Mouse (Mus musculus): ENCODE data around the gene Syt7.

Gene Syt7

DNA sequence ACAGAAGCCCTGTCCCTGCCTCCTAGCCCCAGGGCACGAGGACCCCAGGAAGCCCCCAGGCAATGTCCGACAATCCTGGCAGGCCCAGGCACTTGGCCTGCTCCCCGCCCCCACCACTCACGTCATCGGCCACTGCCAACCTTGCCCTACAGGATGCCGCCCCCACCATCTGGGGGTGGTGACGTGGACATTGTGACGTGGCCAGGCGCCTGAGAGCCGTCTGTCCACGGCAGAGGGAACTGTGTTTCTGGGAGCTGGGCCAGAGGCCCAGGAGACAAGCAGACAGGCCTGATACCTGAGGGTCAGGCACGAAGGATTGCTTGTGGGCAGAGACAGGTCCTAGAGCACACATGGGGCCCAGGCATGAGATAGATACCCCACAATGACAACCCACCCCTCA, 28.5 kb downstream of the Syt7 start:
- ATAC-seq (ENCODE audit: insufficient number of reproducible peaks, low FRiP score, low TSS enrichment), result peak; percentile 78

DNA sequence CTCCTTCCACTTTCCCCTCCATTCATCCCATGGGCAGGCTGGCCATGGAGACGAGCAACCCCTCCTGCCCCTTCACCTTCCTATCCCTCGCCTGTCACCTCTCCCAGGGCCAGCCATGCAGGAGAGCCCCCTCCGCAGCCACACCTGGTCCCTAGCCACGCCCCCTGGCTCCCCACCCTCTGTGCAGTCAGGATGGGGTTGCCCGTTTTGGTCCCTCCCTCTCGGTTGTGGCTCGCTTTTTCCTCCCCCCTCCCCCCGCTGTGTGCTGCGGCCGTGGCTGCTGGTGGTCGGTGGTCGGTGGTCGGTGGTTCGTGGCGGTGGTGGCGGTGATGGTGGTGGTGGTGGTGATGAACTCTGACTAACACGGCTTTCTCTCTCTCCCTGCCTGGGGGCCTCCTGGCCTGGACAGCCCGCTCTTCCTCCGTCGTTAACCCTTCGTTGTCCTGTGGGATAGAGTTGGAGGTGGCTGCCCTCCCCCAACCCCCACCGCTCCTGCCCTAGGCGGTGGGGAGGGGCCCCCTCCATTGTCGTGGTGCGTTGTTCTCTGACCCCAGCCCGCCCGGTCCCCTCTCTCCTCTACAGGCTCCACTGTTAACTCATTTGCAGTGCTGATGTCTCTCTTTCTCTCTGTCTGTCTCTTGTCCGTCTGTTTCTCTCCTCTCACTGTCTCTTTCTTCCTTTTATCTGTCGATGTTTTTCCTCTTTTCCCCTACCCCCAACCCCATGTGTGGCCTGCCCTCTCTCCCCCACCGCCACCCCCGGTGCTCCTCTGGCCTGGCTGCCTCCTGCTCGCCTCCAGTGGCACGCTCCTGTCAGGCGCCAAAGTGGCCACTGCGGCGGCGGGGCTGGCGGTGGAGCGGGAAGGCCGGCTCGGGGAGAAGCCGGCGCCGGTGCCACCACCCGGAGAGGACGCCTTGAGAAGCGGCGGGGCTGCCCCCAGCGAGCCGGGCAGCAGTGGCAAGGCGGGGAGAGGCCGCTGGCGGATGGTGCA, 33.4 kb downstream of the Syt7 start:
- no peak for ATAC-seq (ENCODE audit: insufficient number of reproducible peaks, low FRiP score, low TSS enrichment)

GRCm38 (mm10) chr19:10424751-10425150, 35.9 kb downstream of the Syt7 start:
- no peak for ATAC-seq (ENCODE audit: insufficient number of reproducible peaks, low FRiP score, low TSS enrichment)

GRCm38 (mm10) chr19:10425484-10426270, 36.8 kb downstream of the Syt7 start:
- no peak for ATAC-seq (ENCODE audit: insufficient number of reproducible peaks, low FRiP score, low TSS enrichment)

GRCm38 (mm10) chr19:10426312-10426711, 37.4 kb downstream of the Syt7 start:
- no peak for ATAC-seq (ENCODE audit: insufficient number of reproducible peaks, low FRiP score, low TSS enrichment)

GRCm38 (mm10) chr19:10426793-10427192, 37.9 kb downstream of the Syt7 start:
- ATAC-seq (ENCODE audit: insufficient number of reproducible peaks, low FRiP score, low TSS enrichment), result no peak

GRCm38 (mm10) chr19:10427431-10427830, 38.5 kb downstream of the Syt7 start:
- ATAC-seq (ENCODE audit: insufficient number of reproducible peaks, low FRiP score, low TSS enrichment), result no peak

DNA sequence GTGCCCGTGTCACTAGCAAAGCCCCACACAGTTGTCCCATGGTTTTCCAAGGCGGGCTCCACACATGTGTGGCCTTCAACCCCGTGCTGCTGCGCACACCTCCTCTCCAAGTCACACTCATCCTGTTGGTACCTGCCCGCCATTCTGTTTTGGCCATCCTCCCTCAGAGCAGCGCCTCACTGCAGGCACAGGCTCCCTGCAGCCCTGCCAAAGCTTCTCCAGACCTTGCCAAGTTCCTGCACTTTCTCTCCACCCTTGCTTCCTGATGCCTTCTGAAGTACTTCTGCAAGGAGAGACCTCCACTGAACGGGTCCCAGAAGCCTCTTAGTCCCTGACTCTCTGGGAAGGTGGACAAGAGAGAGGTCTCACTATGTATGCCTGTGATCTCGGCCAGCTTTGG, 40.5 kb downstream of the Syt7 start:
- no peak for ATAC-seq (ENCODE audit: insufficient number of reproducible peaks, low FRiP score, low TSS enrichment)

- no peak for ATAC-seq (ENCODE audit: insufficient number of reproducible peaks, low FRiP score, low TSS enrichment)
Observed at GRCm38 (mm10) chr19:10431410-10431809, 42.5 kb downstream of the Syt7 start.

DNA sequence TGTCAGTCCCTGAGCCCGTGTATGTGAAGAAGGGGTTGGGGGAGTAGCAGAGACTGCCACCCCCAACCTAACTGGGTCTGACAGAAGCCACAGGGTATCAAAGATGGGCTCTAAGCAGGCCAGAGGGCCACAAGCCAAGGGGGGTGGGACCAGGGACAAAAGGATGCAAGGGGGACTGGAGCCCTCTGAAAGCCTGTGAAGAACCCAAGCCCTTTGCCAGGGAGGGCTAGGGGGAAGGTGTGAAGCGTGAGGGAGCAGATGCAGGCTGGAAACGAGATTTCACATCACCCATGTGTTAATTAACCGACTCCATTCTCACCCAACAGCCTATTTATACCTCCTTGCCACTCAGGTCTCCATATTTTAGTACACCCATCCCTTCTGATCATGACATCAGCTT, 43.0 kb downstream of the Syt7 start:
- ATAC-seq (ENCODE audit: insufficient number of reproducible peaks, low FRiP score, low TSS enrichment), result no peak

GRCm38 (mm10) chr19:10433225-10433624, 44.3 kb downstream of the Syt7 start:
- no peak for ATAC-seq (ENCODE audit: insufficient number of reproducible peaks, low FRiP score, low TSS enrichment)

DNA sequence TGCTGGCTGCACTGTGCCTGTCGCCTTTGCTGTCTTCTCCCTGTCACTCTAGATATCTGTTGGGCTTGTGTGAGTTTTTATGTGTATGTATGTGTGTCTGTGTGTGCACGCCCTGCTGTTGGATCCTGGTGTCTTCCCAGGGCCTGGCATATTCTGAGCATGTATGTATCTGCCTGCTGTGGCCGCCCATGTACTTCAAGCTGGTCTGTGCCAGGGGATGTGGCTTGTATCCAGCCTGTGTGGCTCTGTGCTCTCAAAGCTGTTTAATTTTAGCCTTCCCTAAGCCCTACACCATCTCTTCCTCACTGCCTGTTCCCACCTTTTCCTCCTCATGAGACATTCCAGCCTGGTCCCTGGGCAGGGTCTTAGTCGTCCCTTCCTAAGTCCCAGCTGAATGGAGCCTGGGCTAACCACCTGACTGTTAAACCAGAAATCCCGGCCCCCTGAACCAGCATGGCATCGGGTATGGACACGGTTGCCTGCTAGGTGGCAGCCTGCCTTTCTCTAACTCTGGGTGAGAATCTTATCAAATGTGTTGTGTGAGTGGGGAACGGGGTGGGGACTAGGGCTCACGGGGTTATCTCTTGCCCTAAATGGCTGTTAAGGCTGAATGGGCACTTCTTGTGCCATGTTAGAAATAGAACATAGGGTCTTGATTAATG, 45.1 kb downstream of the Syt7 start:
- ATAC-seq (ENCODE audit: insufficient number of reproducible peaks, low FRiP score, low TSS enrichment), result no peak

DNA sequence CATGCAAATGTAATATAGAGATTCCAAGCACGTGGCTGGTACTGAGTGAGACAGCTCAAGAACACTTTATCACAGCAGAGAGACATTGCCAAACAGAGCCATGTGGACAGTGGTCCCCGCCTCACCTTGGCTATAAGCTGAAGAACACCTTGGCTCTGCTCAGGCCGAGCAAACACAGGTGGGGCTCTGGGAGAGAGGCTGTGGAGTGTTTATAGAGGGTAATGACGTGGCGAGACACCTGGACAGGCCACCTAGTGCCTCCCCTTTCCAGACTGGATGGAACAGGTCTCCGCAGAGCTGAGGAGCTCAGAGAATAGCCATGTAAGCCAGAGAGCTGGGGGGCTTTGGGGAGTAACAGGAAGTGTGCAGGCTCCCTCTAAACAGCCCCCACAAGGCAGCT, 46.0 kb downstream of the Syt7 start:
- no peak for ATAC-seq (ENCODE audit: insufficient number of reproducible peaks, low FRiP score, low TSS enrichment)

GRCm38 (mm10) chr19:10435908-10436307, 47.0 kb downstream of the Syt7 start:
- peak; percentile 53 for ATAC-seq (ENCODE audit: insufficient number of reproducible peaks, low FRiP score, low TSS enrichment)

- no peak for ATAC-seq (ENCODE audit: insufficient number of reproducible peaks, low FRiP score, low TSS enrichment)
Observed at GRCm38 (mm10) chr19:10436726-10437125, 47.8 kb downstream of the Syt7 start.

GRCm38 (mm10) chr19:10437521-10437920, 48.6 kb downstream of the Syt7 start:
- ATAC-seq (ENCODE audit: insufficient number of reproducible peaks, low FRiP score, low TSS enrichment), result no peak

- ATAC-seq (ENCODE audit: insufficient number of reproducible peaks, low FRiP score, low TSS enrichment), result no peak
Observed at GRCm38 (mm10) chr19:10444685-10445369, 55.9 kb downstream of the Syt7 start.

DNA sequence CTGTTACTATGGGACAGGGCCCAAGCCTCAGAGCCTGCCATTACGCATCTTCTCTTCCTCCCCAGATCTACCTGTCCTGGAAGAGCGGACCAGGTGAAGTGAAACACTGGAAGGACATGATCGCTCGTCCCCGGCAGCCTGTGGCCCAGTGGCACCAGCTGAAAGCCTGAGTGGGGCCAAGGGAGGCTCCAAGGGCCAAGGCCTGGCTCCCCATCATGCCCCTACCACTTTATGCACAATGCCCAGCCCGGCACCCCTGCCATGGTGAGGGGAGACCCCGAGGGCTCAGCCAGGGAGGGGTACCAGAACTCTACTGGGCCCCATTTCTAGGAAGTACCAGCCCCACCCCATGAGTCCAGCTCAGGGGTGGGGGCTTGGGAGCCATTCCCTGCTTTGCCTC, 59.4 kb downstream of the Syt7 start:
- ATAC-seq (ENCODE audit: insufficient number of reproducible peaks, low FRiP score, low TSS enrichment), result no peak

GRCm38 (mm10) chr19:10449190-10449589, 60.3 kb downstream of the Syt7 start:
- ATAC-seq (ENCODE audit: insufficient number of reproducible peaks, low FRiP score, low TSS enrichment), result no peak

DNA sequence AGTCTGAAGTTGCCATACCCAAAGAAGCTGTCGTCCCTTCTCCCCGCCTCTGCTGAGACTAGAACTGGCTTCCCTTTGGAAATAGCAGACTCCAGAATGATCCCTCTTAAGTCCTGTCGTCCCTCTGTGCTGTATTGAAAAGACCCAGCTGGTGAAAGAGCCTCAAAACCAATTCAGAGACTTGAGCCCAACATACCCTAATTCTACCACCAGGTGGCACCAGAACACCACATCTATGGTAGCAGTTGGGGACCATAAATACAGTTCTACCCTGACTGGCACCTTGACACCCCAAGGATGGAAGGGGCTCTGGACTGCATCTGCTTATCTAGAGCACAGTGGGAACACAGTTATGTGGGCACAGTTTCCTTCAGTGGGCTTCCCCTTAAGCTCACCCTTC, 60.8 kb downstream of the Syt7 start:
- ATAC-seq (ENCODE audit: insufficient number of reproducible peaks, low FRiP score, low TSS enrichment), result 0 out of 2 replicates have a peak, but pooled peaks have one; percentile 54
